Mouse (Mus musculus) layer of hippocampus, adult 6 months (tissue): ENCODE data around the gene Nr1d2. TPM values are rescaled to one million over a fixed set of nuclear protein-coding genes. Genes with fewer than 3 reads are reported as not detected.

Source experiments
- long read RNA-seq, 2 experiments: library from polyadenylated mRNA; unstranded; transcript quantifications; one replicate each; pipeline ENCODE4 v2.0.0; 2019 to 2020
- microRNA-seq: library from miRNA; unstranded; fragments of <30 nt; microRNA quantifications from one replicate; pipeline ENCODE4 v1.2.0, GENCODE M21; 2020
- polyA plus RNA-seq: library from polyadenylated mRNA; unstranded; fragments of <200 nt; fragmentation: Nextera tagmentation; gene quantifications from 2 replicates; pipeline ENCODE4 v1.2.3, GENCODE M21; 2021

The Nr1d2 gene
- 13.0 and 18.1 TPM in 2 replicates for polyA plus RNA-seq
- long read RNA-seq, experiment 1, full-length matches to known transcripts, result 14 of 32 reads
- long read RNA-seq, experiment 1, partial matches to known transcripts, result 4 of 32 reads
- long read RNA-seq, experiment 1, other reads (novel, unspliced or antisense), result 14 of 32 reads
- long read RNA-seq, experiment 2, full-length matches to known transcripts, result 194 of 234 reads
- long read RNA-seq, experiment 2, partial matches to known transcripts, result 17 of 234 reads
- long read RNA-seq, experiment 2, other reads (novel, unspliced or antisense), result 23 of 234 reads

DNA sequence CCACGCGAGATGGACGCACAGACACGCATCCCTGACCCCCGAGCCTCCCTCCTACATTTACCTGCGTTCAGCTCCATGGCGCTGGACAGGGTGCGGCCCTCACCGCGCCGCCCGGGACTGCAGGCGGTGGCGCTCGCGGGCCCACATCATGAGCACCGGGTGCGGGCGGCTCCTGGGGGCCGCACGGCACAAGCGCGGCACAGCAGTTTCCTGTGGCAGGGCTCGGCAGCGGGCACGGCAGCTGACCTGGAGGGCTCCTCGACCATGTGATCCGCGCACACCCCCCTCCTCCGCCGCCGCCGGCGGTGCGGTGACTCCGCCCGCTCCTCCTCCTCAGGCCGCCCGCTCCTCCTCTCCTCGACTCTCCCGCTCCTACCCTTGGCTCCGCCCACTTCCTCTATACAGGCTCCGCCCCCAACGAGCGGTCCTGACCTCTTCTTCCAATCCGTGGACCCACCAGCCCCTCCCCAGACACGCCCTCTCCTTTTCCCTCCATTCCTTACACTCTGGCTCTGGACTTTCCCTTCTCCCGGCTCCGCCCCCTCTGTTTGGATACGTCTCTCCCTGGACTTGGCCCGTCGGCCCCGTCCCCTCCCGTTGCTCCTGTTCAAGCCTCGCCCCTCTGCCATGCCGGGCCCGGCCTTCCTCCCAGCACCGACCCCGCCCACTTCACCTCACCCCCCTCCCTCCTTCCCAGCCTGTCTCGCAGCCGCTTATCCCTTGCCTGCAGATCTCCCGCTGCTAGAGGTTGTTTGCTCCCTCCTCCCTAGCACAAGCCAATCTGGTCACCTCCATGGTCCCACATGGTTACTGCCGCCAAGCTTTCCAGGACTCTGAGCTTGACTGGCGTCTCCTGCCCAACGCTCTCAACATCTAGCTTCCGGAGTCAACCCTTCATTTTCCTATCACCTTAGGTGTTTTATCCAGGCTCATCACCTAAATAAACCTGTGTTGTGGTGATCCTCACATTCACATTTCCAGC lies at the start of gene Nr1d2:
Gene Nr1d2 (minus strand): TSS at position 378 of the 982 bp plus-strand sequence.

DNA sequence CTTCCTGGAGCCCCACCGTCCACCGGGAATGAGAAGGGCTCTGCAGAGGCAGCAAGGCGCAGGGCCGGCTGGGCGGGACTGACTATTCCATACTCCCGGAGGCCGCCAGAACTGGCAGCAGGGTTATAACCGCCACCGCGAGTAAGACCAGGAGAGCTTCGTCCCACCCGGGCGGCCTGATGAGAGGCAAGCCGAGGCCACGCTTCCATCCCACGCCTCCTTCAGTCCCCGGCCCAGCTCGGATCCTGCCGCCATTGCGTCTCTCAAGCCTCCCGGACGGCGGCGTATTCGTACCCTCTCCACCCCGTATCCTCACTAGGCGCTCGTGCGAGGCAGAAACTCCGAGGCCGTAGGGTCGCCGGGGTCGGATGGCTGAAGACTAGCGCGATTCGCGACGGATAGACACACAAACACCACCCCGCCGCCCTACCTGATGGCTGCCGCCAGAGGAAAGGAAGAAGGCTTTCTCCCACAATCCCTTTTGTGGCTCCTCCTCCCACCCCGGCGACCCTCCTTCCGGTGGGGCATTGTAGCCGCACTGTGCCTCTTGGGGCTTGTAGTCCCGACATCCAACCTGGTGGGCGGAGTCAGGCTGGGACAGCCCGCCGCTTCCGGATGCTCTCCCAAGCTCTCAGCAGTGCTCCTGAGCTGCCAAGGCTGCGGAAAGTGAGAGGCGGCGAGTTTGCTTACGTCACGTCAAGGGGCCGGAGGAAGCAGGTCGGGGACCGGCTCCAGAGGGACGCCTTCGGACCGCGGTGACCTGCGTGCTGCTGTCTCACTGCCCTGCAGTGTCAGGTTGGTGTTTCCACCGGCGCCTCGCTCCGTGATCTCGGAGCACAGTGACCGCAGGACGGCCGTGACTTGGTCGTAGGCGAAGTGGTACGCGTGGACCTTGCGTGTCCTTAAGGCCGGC lies 31.9 kb upstream of the Nr1d2 start, which contains the start of the genes Nkiras1 and Rpl15:
Gene Nkiras1 (plus strand): TSS at position 608 of the 913 bp plus-strand sequence.
Gene Rpl15 (minus strand): TSS at position 863 of the 913 bp plus-strand sequence.

Small RNA genes lying within 50 kb of the gene (microRNA-seq; reads per million reads assigned to microRNA genes)
- gene Gm44469, result not detected

Other genes starting within 250 kb of the Nr1d2 start
- gene Nkiras1, start 32.0 kb upstream of the Nr1d2 start, polyA plus RNA-seq, result 119 and 131 TPM in 2 replicates
- gene Rpl15, start 32.3 kb upstream of the Nr1d2 start, polyA plus RNA-seq, result 698 and 754 TPM in 2 replicates
- 29.7 and 35.1 TPM in 2 replicates for gene Ube2e1, start 92.7 kb upstream of the Nr1d2 start, polyA plus RNA-seq